Mouse (Mus musculus): ENCODE results near the gene Cpeb2.

GRCm38 (mm10) chr5:43300979-43301378 lies 68.0 kb downstream of the Cpeb2 start:
- TF ChIP-seq CTCF (IDR thresholded peaks at IDR 0.05; ENCODE audit: low read depth) (no peak), EP300 (IDR thresholded peaks at IDR 0.05; ENCODE audit: low read depth) (no peak)
